Mouse (Mus musculus) spleen, adult 2 months (tissue): ENCODE results near the gene Olfr1093.

Source experiments
- CTCF ChIP-seq: fragments of 200-500 bp; IDR thresholded peaks from 2 replicates; pipeline ENCODE4 v1.5.1; 2011; ENCODE audit warnings: mild to moderate bottlenecking, inconsistent platforms; ENCODE audit not compliant: insufficient read depth, insufficient read length, insufficient replicate concordance; ENCODE audit errors: extremely low read depth
- POLR2A ChIP-seq: fragments of 200-500 bp; IDR thresholded peaks from 2 replicates; pipeline ENCODE4 v1.6.1; 2011; ENCODE audit warnings: low read depth, low read length, inconsistent platforms

GRCm38 (mm10) chr2:86758893-86759292 is 23.4 kb upstream of the Olfr1093 start, which contains the start of gene Olfr1090:
- TF ChIP-seq CTCF (no peak), POLR2A (no peak)
